Mouse (Mus musculus): ENCODE results near the gene Rnf40. TPM values are rescaled to one million over a fixed set of nuclear protein-coding genes. Genes with fewer than 3 reads are reported as not detected.
"Not testable (repeated sequence)": the region's sequence is repeated elsewhere in the genome, so short reads cannot be mapped to it uniquely, and the experiment has no call there.

The Rnf40 gene
- polyA plus RNA-seq, 1 experiment from 2014 or later: 61.2 TPM

- Histone ChIP-seq H3K36me3 (no peaks in the 10 kb centered on the region), H3K27ac (no peak overlapping the region), H3K9ac (no peak overlapping the region), H3K27me3 (replicated peaks) (no peaks in the 10 kb centered on the region), H3K4me3 (no peak overlapping the region), H3K9me3 (no peaks in the 10 kb centered on the region), H3K4me1 (no peaks in the 10 kb centered on the region), H3K4me2 (replicated peaks) (no peak overlapping the region)
- 80% methylated on average over 5 of the region's 5 CpGs for WGBS
- no peak for ATAC-seq (ENCODE audit: low FRiP score, low read depth)
These were observed 40.1 kb downstream of the Rnf40 start for GRCm38 (mm10) chr7:127628646-127629045.

- Histone ChIP-seq H3K9ac (no peak overlapping the region), H3K4me1 (no peaks in the 10 kb centered on the region), H3K27me3 (replicated peaks) (no peaks in the 10 kb centered on the region; the same call in 1 of the 2 replicates), H3K4me2 (replicated peaks) (no peak overlapping the region), H3K9me3 (no peaks in the 10 kb centered on the region), H3K36me3 (no peaks in the 10 kb centered on the region), H3K4me3 (no peak overlapping the region), H3K27ac (no peak overlapping the region)
- no peak for ATAC-seq (ENCODE audit: low FRiP score, low read depth)
- 69% methylated on average over 4 of the region's 4 CpGs for WGBS
These were observed 42.8 kb downstream of the Rnf40 start for GRCm38 (mm10) chr7:127631416-127631815.

- WGBS: under 1% methylated on average over 27 of the region's 27 CpGs
- H3K36me3 ChIP-seq: no peaks in the 10 kb centered on the region
- H3K9ac ChIP-seq: peak overlapping the region; percentile 69
- no peaks in the 10 kb centered on the region for H3K9me3 ChIP-seq
- peak overlapping the region; percentile 74 for H3K4me2 ChIP-seq (replicated peaks)
- H3K27me3 ChIP-seq (replicated peaks): no peaks in the 10 kb centered on the region; the same call in 1 of the 2 replicates
- H3K4me3 ChIP-seq: peak overlapping the region; percentile 54
- no peak overlapping the region for H3K27ac ChIP-seq
- peaks cover 6% of the 10 kb centered on the region for H3K4me1 ChIP-seq
- ATAC-seq (ENCODE audit: low FRiP score, low read depth): peak; percentile 66
These were observed 48.4 kb downstream of the Rnf40 start for GRCm38 (mm10) chr7:127636963-127637362.

- no peak overlapping the region for H3K9ac ChIP-seq
- WGBS: 48% methylated on average over 4 of the region's 4 CpGs
These were observed 52.7 kb downstream of the Rnf40 start for GRCm38 (mm10) chr7:127641260-127641659.

GRCm38 (mm10) chr7:127642254-127642653, 53.7 kb downstream of the Rnf40 start:
- H3K4me1 ChIP-seq: peaks cover 4% of the 10 kb centered on the region
- H3K4me2 ChIP-seq (replicated peaks): no peak overlapping the region
- 81% methylated on average over 4 of the region's 4 CpGs for WGBS
- no peak overlapping the region for H3K9ac ChIP-seq
- ATAC-seq (ENCODE audit: low FRiP score, low read depth): no peak
- H3K36me3 ChIP-seq: no peaks in the 10 kb centered on the region
- H3K27me3 ChIP-seq (replicated peaks): no peaks in the 10 kb centered on the region
- no peak overlapping the region for H3K4me3 ChIP-seq
- no peak overlapping the region for H3K27ac ChIP-seq
- no peaks in the 10 kb centered on the region for H3K9me3 ChIP-seq

More at GRCm38 (mm10) chr7:127641260-127641659, 52.7 kb downstream of the Rnf40 start:
- Histone ChIP-seq H3K4me2 (replicated peaks) (no peak overlapping the region), H3K9me3 (no peaks in the 10 kb centered on the region), H3K36me3 (no peaks in the 10 kb centered on the region), H3K4me1 (peaks cover 6% of the 10 kb centered on the region), H3K27me3 (replicated peaks) (no peaks in the 10 kb centered on the region), H3K27ac (no peak overlapping the region), H3K4me3 (no peak overlapping the region)
- no peak for ATAC-seq (ENCODE audit: low FRiP score, low read depth)

- no peak for ATAC-seq (ENCODE audit: low FRiP score, low read depth)
- H3K36me3 ChIP-seq: no peaks in the 10 kb centered on the region
- 87% methylated on average over 4 of the region's 4 CpGs for WGBS
These were observed 57.8 kb downstream of the Rnf40 start for GRCm38 (mm10) chr7:127646363-127646762.

GRCm38 (mm10) chr7:127647576-127647975, 59.0 kb downstream of the Rnf40 start:
- not testable (repeated sequence) for H3K27ac ChIP-seq; H3K4me3 ChIP-seq; H3K27me3 ChIP-seq (replicated peaks); H3K9ac ChIP-seq; ATAC-seq (ENCODE audit: low FRiP score, low read depth); H3K4me1 ChIP-seq; H3K9me3 ChIP-seq; H3K36me3 ChIP-seq; H3K4me2 ChIP-seq (replicated peaks)
- WGBS: 92% methylated on average over 7 of the region's 7 CpGs

More at GRCm38 (mm10) chr7:127646363-127646762, 57.8 kb downstream of the Rnf40 start:
- Histone ChIP-seq H3K4me1 (no peaks in the 10 kb centered on the region), H3K9me3 (no peaks in the 10 kb centered on the region), H3K4me2 (replicated peaks) (no peak overlapping the region), H3K4me3 (no peak overlapping the region), H3K27ac (no peak overlapping the region), H3K27me3 (replicated peaks) (no peaks in the 10 kb centered on the region; the same call in 1 of the 2 replicates), H3K9ac (no peak overlapping the region)

GRCm38 (mm10) chr7:127648516-127649201, 60.1 kb downstream of the Rnf40 start:
- WGBS: 84% methylated on average over 4 of the region's 4 CpGs
- no peaks in the 10 kb centered on the region for H3K9me3 ChIP-seq
- no peak for ATAC-seq (ENCODE audit: low FRiP score, low read depth)
- no peaks in the 10 kb centered on the region for H3K36me3 ChIP-seq
- no peak overlapping the region for H3K4me3 ChIP-seq
- H3K27ac ChIP-seq: no peak overlapping the region
- no peaks in the 10 kb centered on the region; the same call in 1 of the 2 replicates for H3K27me3 ChIP-seq (replicated peaks)
- H3K4me2 ChIP-seq (replicated peaks): no peak overlapping the region
- no peaks in the 10 kb centered on the region for H3K4me1 ChIP-seq
- H3K9ac ChIP-seq: no peak overlapping the region

GRCm38 (mm10) chr7:127649206-127649605, 60.6 kb downstream of the Rnf40 start:
- Histone ChIP-seq H3K4me3 (no peak overlapping the region), H3K27ac (no peak overlapping the region), H3K9ac (no peak overlapping the region), H3K27me3 (replicated peaks) (no peaks in the 10 kb centered on the region; the same call in 1 of the 2 replicates), H3K36me3 (no peaks in the 10 kb centered on the region), H3K4me1 (no peaks in the 10 kb centered on the region), H3K4me2 (replicated peaks) (no peak overlapping the region), H3K9me3 (no peaks in the 10 kb centered on the region)
- 84% methylated on average over 6 of the region's 6 CpGs for WGBS
- no peak for ATAC-seq (ENCODE audit: low FRiP score, low read depth)

- no peaks in the 10 kb centered on the region; the same call in 1 of the 2 replicates for H3K27me3 ChIP-seq (replicated peaks)
- peak overlapping the region; percentile 26 for H3K4me2 ChIP-seq (replicated peaks)
- H3K9ac ChIP-seq: no peak overlapping the region
- no peaks in the 10 kb centered on the region for H3K9me3 ChIP-seq
- 76% methylated on average over 2 of the region's 3 CpGs for WGBS
- H3K4me3 ChIP-seq: no peak overlapping the region
- ATAC-seq (ENCODE audit: low FRiP score, low read depth): no peak
- H3K4me1 ChIP-seq: no peaks in the 10 kb centered on the region
- no peak overlapping the region for H3K27ac ChIP-seq
- no peaks in the 10 kb centered on the region for H3K36me3 ChIP-seq
These were observed 63.1 kb downstream of the Rnf40 start for GRCm38 (mm10) chr7:127651624-127652023.

GRCm38 (mm10) chr7:127652050-127652449, 63.5 kb downstream of the Rnf40 start:
- no peak for ATAC-seq (ENCODE audit: low FRiP score, low read depth)
- 9% methylated on average over 18 of the region's 18 CpGs for WGBS
- no peak overlapping the region for H3K9ac ChIP-seq
- H3K4me3 ChIP-seq: no peak overlapping the region
- no peaks in the 10 kb centered on the region for H3K9me3 ChIP-seq
- no peaks in the 10 kb centered on the region for H3K4me1 ChIP-seq
- H3K4me2 ChIP-seq (replicated peaks): peak overlapping the region; percentile 26
- H3K27me3 ChIP-seq (replicated peaks): no peaks in the 10 kb centered on the region; the same call in 1 of the 2 replicates
- H3K27ac ChIP-seq: no peak overlapping the region
- no peaks in the 10 kb centered on the region for H3K36me3 ChIP-seq

- Histone ChIP-seq H3K4me3 (no peak overlapping the region), H3K36me3 (no peaks in the 10 kb centered on the region), H3K27ac (no peak overlapping the region), H3K9me3 (no peaks in the 10 kb centered on the region), H3K9ac (no peak overlapping the region), H3K4me2 (replicated peaks) (no peak overlapping the region), H3K27me3 (replicated peaks) (no peaks in the 10 kb centered on the region; the same call in 1 of the 2 replicates), H3K4me1 (no peaks in the 10 kb centered on the region)
- 77% methylated on average over 10 of the region's 10 CpGs for WGBS
- ATAC-seq (ENCODE audit: low FRiP score, low read depth): no peak
These were observed 65.8 kb downstream of the Rnf40 start for GRCm38 (mm10) chr7:127654318-127654717.

Measured in neural tube, embryonic 12.5 days (tissue).